Mouse (Mus musculus) regulatory T cell (primary cell): ENCODE results near the gene Mmgt1.

ENCODE experiments used
- in situ Hi-C: fragments of 300-600 bp; cut with MboI, MseI; formaldehyde crosslinking; loops from one replicate; pipeline ENCODE4 v1.15.1; 2025; ENCODE audit warnings: high pct_unique_total_duplicates

Mmgt1 gene

GRCm38 (mm10) chrX:56597887-56598640 is at the start of gene Mmgt1:
TSS of gene Mmgt1 (minus strand) at chrX:56598069.
- in situ Hi-C loops, result loop anchor here (10.0 kb wide), 1 partner anchor 143 kb away; the partner anchor contains the start of gene Ints6l

- in situ Hi-C loops, result no loop called here
These were observed 42.2 kb upstream of the Mmgt1 start for GRCm38 (mm10) chrX:56640066-56640465.

DNA sequence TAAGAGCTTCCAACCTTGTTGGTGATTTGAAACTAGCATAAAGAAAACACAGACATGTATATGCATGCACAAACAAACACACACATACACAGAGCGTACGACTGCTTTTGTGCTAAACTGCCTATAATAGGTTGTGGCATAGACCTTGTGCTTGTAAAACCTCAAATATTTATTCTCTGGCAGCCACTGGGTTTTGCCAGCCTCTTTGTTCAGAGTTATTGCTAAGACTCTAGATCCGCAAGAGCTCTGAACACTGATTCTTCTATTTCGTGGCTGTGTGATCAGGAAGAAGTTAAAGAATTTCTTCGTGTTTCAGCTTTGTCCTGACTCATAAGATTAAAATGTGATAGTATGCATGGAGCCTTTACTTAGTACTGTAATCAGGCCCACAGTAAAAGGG is 38.3 kb upstream of the Mmgt1 start:
- in situ Hi-C loops, result no loop called here

DNA sequence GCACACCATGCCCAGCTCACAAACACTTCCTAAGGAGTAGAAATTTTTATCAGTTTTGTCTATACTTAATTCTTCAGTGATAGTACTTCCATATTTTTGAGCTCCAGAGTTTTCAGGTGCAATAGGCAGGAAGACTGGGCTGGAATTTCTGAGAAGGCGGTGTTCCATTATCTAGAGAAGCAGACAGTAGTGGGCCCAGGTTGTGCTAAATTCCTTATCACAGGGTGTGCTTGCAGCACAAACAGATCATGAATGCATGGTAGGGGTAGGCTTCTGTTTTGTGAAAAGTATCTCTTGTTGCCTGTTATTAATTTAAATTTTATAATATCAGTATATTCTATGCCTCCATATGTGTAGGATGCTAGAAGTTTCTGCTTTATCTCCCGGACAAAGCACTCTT is 17.4 kb upstream of the Mmgt1 start:
- in situ Hi-C loops, result no loop called here

DNA sequence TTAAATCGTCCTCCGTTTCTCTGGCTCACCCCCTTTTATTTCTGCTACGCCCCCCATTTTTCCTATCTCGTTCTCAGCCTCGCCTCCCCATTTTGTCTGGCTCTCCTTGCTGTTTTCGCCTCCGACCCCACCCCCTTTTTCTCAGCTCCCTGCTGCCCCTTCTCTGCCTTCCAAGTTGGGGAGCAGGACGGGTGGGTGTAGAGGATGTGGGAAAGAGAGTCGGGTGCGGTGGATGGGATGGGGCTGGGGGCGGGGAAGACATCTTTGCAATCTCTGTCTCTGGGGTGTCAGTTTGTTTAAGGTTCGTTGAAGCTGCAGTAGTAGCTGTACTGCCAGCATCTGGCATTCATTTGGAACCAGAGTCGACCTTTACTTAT is 12.4 kb upstream of the Mmgt1 start:
- in situ Hi-C loops, result no loop called here

- in situ Hi-C loops, result no loop called here
These were observed 11.9 kb upstream of the Mmgt1 start, which contains the start of gene Slc9a6 for GRCm38 (mm10) chrX:56609623-56610317. TSS of gene Slc9a6 (plus strand) at chrX:56609757.

GRCm38 (mm10) chrX:56609285-56609622 is 11.4 kb upstream of the Mmgt1 start:
- in situ Hi-C loops, result no loop called here

GRCm38 (mm10) chrX:56607032-56607710 is 9.3 kb upstream of the Mmgt1 start:
- in situ Hi-C loops, result no loop called here

DNA sequence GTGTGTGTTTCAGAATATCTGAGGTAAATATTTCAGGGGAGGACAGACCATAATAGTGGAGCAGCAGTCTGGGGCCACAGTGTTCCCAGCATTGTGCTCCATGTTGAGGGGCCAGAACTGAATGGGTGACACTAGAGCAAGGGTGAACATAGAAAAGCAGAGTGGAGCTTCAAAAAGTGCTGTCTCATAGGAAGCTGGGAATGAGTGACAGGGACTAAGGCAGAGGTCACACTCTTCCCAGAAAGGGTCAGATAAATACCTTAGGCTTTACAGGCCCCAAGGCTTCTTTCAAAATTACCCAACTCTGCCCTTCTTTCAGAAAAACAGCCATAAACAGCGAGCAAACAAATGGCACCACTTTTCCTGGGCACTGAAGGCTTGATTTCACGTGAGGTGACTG is 8.7 kb upstream of the Mmgt1 start:
- in situ Hi-C loops, result no loop called here

DNA sequence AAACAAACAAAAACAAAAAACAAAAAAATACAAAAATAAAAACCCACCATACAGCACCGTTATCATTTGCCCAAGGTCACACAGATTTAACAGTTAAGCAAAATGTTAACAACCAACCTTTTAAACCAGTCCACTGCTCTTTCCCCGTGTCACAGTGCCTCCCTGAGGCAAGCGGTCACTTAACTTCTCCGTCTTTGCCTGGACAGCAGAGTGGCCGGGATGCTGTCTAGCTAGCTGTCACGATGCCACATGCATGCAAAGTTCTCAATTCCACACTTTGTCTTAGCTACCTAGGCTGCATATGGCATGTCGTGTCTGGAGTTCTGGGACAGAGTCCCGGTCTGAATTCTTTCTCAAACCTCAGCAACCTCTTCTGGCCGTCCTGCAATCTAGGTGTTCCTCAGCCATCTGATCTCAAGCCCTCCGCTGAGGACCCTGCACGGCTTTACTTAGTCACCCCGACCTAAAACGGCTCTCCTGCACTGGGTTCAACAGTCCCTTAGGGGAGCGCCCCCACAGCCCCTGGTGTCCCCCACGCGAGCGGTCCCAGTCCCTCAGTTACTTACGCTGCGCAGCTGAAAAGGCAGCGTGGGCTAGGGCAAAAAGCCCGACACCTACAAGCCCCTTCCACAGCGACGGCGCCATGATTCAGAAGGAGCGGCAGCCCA is 516 bp downstream of the Mmgt1 start:
- in situ Hi-C loops, result loop anchor here (10.0 kb wide), 1 partner anchor 143 kb away; the partner anchor contains the start of gene Ints6l

GRCm38 (mm10) chrX:56578200-56578599 is 19.7 kb downstream of the Mmgt1 start:
- in situ Hi-C loops, result no loop called here

DNA sequence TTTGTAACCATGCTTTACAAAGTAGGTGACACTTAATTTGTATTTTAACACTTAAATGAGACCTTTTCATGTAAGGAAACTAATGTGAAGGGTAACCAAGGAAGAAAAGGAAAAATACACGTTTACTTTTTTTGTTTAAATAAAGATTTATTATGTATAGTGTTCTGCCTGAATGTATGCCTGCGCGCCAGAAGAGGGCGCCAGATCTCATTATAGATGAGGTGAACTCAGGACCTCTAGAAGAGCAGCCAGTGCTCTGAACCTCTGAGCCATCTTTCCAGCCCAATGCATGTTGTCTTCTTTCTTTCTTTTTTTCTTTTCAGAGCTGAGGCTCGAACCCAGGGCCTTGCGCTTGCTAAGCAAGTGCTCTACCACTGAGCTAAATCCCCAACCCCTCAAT is 25.4 kb downstream of the Mmgt1 start:
- in situ Hi-C loops, result no loop called here

- in situ Hi-C loops, result no loop called here
These were observed 44.3 kb downstream of the Mmgt1 start for GRCm38 (mm10) chrX:56553584-56553983.

DNA sequence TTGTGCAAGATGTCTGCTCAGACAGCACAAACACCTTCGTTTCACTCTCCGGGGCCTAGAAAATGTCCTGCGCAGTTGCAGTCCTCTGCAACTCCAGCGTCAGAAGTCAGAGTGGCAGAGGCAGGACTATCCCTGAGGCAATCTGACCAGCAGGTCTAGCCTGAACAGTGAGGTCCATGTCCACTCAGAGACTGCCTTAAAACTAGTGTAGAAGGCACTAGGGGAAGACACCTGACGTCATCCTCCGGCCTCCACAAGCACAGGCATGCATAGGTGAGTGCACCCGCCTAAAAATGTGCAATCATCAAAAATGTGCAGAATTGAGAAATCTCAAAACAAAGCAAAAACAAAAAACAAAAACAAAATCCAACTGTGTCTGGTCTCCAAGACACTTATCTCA is 48.4 kb downstream of the Mmgt1 start, which contains the start of gene Gm648:
Gene Gm648, minus strand, starts transcription at position 101 of the 400 bp plus-strand sequence.
- in situ Hi-C loops, result no loop called here

DNA sequence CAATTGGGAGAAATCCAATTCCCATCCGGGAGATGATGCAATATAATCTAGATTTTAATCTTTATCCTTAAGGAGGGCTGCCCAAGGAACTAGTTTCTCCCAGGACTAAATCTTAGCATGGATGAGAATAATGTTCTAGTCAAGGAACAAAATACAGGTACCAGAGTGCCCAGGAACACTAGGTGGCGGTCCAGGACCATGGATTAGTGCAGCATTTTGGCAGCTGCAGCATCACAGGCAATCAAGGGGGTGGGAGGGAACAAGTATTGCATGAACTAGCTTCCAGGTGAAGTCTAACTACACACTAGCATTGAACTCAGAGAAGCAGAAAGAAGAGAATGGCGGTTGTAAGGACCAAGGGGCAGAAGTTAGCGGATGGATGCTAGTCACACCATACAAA is 60.7 kb downstream of the Mmgt1 start:
- in situ Hi-C loops, result no loop called here
